11 mouse cellular contexts compared by ENCODE assay signal in genomic region chr9:102759581-102760001, GRCm38 (mm10). TPM values are rescaled to one million over a fixed set of nuclear protein-coding genes. Genes with fewer than 3 reads are reported as not detected.
DNase-seq lines count a peak whose midpoint lies in the region; ATAC-seq and TF ChIP-seq lines count a peak whose summit lies in the region.
"Had no signal": no experiment of that assay in that cellular context is flagged by ENCODE, and none has a peak within 500 bp of the region (broad histone marks: within the 10 kb centered on the region; RNA-seq: fewer than 3 reads in every experiment).

No protein-coding gene starts in this region.

- H3K36me3 ChIP-seq in forebrain, embryonic 10.5 days (replicated peaks), result no peaks in the 10 kb centered on the region
- H3K36me3 ChIP-seq in forebrain, embryonic 16.5 days (ENCODE audit: control insufficient read depth, insufficient read depth), result no peaks in the 10 kb centered on the region

- TF ChIP-seq CTCF in layer of hippocampus, adult 2 months (conservative IDR thresholded peaks at IDR 0.05), result no peak

- no peak overlapping the region for H3K4me3 ChIP-seq in forebrain, embryonic 10.5 days
- no peak overlapping the region for H3K4me3 ChIP-seq in forebrain, embryonic 16.5 days (replicated peaks; ENCODE audit: low read length)
- no peak overlapping the region for H3K4me3 ChIP-seq in layer of hippocampus, adult 2 months

- H3K9me3 ChIP-seq in forebrain, embryonic 10.5 days, result no peaks in the 10 kb centered on the region
- H3K9me3 ChIP-seq in forebrain, embryonic 16.5 days (ENCODE audit: control insufficient read depth, low read length), result no peaks in the 10 kb centered on the region

- H3K27ac ChIP-seq in forebrain, embryonic 10.5 days, result peak overlapping the region; percentile 75
- no peak overlapping the region for H3K27ac ChIP-seq in forebrain, embryonic 16.5 days (ENCODE audit: low read length)
- H3K27ac ChIP-seq in layer of hippocampus, adult 2 months, result peak overlapping the region; percentile 36; the same call in 1 of the 2 replicates

- no peak for DNase-seq in forebrain, embryonic 10.5 days (ENCODE audit: extremely low spot score, low spot score)
- DNase-seq in layer of hippocampus, adult 2 months (ENCODE audit: low spot score in 2 of 2), result no peak
- no peak for DNase-seq in layer of hippocampus, adult 9-10 months (ENCODE audit: low spot score)
- DNase-seq in heart, postnatal 4 days, result peak; percentile 37
- DNase-seq in lung, postnatal 25 days (ENCODE audit: low spot score), result peak; percentile 59
- DNase-seq in urinary bladder, adult 18-20 months (ENCODE audit: low spot score in 2 of 2), result no peak
- DNase-seq in right cerebral cortex, postnatal 36 days (ENCODE audit: low spot score in 2 of 2), result no peak
- DNase-seq: B cell, adult 2 months; cerebellum, postnatal 36 days; gastrocnemius, postnatal 25 days had no signal

- ATAC-seq in forebrain, embryonic 16.5 days, result no peak

- H3K4me2 ChIP-seq in forebrain, embryonic 16.5 days (ENCODE audit: low read length), result no peak overlapping the region

- 78% methylated on average over 5 of the region's 5 CpGs for WGBS in forebrain, embryonic 10.5 days
- WGBS in forebrain, embryonic 16.5 days, result 59% methylated on average over 5 of the region's 5 CpGs

- H3K9ac ChIP-seq in forebrain, embryonic 16.5 days (replicated peaks; ENCODE audit: low read depth, low read length), result no peak overlapping the region

- no peaks in the 10 kb centered on the region for H3K27me3 ChIP-seq in forebrain, embryonic 10.5 days (ENCODE audit: poor library complexity, severe bottlenecking)
- H3K27me3 ChIP-seq in forebrain, embryonic 16.5 days (replicated peaks; ENCODE audit: control insufficient read depth, insufficient read depth, low read length), result no peaks in the 10 kb centered on the region

- peaks cover 36% of the 10 kb centered on the region for H3K4me1 ChIP-seq in forebrain, embryonic 10.5 days
- H3K4me1 ChIP-seq in forebrain, embryonic 16.5 days (replicated peaks; ENCODE audit: control insufficient read depth, insufficient read depth, low read length), result no peaks in the 10 kb centered on the region

RNA-seq across cellular contexts. Expression of gene Amotl2, which starts 43.1 kb away (rescaled TPM):
- 49.9 and 51.9 TPM in 2 replicates for polyA plus RNA-seq in forebrain, embryonic 10.5 days (2016; fragmentation: Nextera tagmentation; extraction: Ambion mirVana)
- 53.4 and 62.5 TPM in 2 replicates for polyA plus RNA-seq in forebrain, embryonic 16.5 days (2015; fragmentation: Nextera tagmentation; extraction: Ambion mirVana)
- 10 to 100 TPM; 16.0 to 18.1 TPM for total RNA-seq in layer of hippocampus, adult 2 months (2021)
- 10 to 100 TPM; 90.0 to 91.6 TPM for total RNA-seq in heart, postnatal 4 days (2021)

Comparison
In these comparisons a context has a peak if more than half of its experiments do, and no peak if none do; other contexts are left out.
1. DNase-seq: peak in heart, postnatal 4 days (single experiment) and lung, postnatal 25 days (single experiment); none in forebrain, embryonic 10.5 days (single experiment), layer of hippocampus, adult 2 months (0 of 2), layer of hippocampus, adult 9-10 months (single experiment), urinary bladder, adult 18-20 months (0 of 2) and right cerebral cortex, postnatal 36 days (0 of 2).
2. RNA of gene Amotl2, which starts 43.1 kb away (total RNA-seq): 90.0 to 91.6 TPM in heart, postnatal 4 days; 16.0 to 18.1 TPM in layer of hippocampus, adult 2 months; every median in the first group is over 4 times any median in the second.